Mouse (Mus musculus) mouse embryonic stem cell (cell line): ENCODE measurements around the gene Gm20388.

ENCODE experiments used
- in situ Hi-C, 2 experiments: fragments of 300-500 bp; cut with MboI; formaldehyde crosslinking; loops; 1 replicate in 1 of 2; 3 replicates in 1 of 2; pipeline ENCODE4 v1.14.3; 2019 to 2020; ENCODE audit warnings: low sequenced_read_pairs in 2 of 2, low pct_unique_long_range_greater_than_20kb in 1 of 2, mixed read lengths in 1 of 2; ENCODE audit not compliant: unreplicated experiment in 1 of 2

Gm20388 gene

GRCm38 (mm10) chr8:120571561-120571960 lies 660.9 kb downstream of the Gm20388 start:
- in situ Hi-C loops, result no loop called here

GRCm38 (mm10) chr8:120572534-120572933 lies 661.9 kb downstream of the Gm20388 start:
- in situ Hi-C loops, result no loop called here

- in situ Hi-C loops, result no loop called here
These were observed 663.2 kb downstream of the Gm20388 start for GRCm38 (mm10) chr8:120573866-120574265.

GRCm38 (mm10) chr8:120574941-120575340 lies 664.3 kb downstream of the Gm20388 start:
- in situ Hi-C loops, result no loop called here

GRCm38 (mm10) chr8:120575801-120576200 lies 665.2 kb downstream of the Gm20388 start:
- in situ Hi-C loops, result no loop called here

GRCm38 (mm10) chr8:120577821-120578220 lies 667.2 kb downstream of the Gm20388 start:
- in situ Hi-C loops, result no loop called here

- in situ Hi-C loops, result no loop called here
These were observed 669.8 kb downstream of the Gm20388 start for GRCm38 (mm10) chr8:120580336-120581000.

- in situ Hi-C loops, result no loop called here
These were observed 670.7 kb downstream of the Gm20388 start for GRCm38 (mm10) chr8:120581329-120581728.

- in situ Hi-C loops, result no loop called here
These were observed 671.2 kb downstream of the Gm20388 start for GRCm38 (mm10) chr8:120581811-120582210.

- in situ Hi-C loops, result no loop called here
These were observed 674.9 kb downstream of the Gm20388 start for GRCm38 (mm10) chr8:120585521-120585920.

GRCm38 (mm10) chr8:120588908-120589771 lies 678.5 kb downstream of the Gm20388 start, which contains the start of gene Gins2:
Gene Gins2 (minus strand): TSS chr8:120589304.
- in situ Hi-C loops, result no loop called here

GRCm38 (mm10) chr8:120589921-120590320 lies 679.3 kb downstream of the Gm20388 start:
- in situ Hi-C loops, result no loop called here

- in situ Hi-C loops, result no loop called here
These were observed 681.1 kb downstream of the Gm20388 start for GRCm38 (mm10) chr8:120591587-120592292.

- in situ Hi-C loops, result no loop called here
These were observed 683.9 kb downstream of the Gm20388 start for GRCm38 (mm10) chr8:120594571-120594970.

GRCm38 (mm10) chr8:120595963-120596362 lies 685.3 kb downstream of the Gm20388 start:
- in situ Hi-C loops, result no loop called here

GRCm38 (mm10) chr8:120598579-120598978 lies 687.9 kb downstream of the Gm20388 start:
- in situ Hi-C loops, result no loop called here

- in situ Hi-C loops, result no loop called here
These were observed 688.9 kb downstream of the Gm20388 start for GRCm38 (mm10) chr8:120599504-120599903.

- in situ Hi-C loops, result no loop called here
These were observed 692.0 kb downstream of the Gm20388 start for GRCm38 (mm10) chr8:120602672-120603071.

- in situ Hi-C loops, result no loop called here
These were observed 696.8 kb downstream of the Gm20388 start for GRCm38 (mm10) chr8:120607460-120607859.
